Comparison of ENCODE assay signal across 9 mouse cellular contexts in the genomic region with DNA sequence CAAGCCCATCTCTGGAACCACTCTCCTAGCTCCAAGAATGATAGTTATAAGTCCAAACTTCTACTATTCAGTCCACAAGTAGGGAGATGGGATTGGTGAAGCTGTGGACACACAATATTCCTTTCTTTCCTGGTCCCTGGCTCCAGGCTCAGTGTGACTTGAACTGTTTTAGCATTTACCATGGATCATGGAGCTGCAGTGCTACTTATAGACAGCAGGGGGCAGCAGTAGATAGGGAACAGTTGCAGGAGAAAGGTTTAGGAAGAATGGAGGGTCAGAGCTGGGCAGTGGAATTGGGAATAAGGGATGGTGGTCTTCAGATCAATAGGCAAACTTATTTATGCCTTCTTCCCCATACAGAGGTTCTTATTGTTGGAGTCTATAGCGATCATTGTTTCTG. TPM values are rescaled to one million over a fixed set of nuclear protein-coding genes. Genes with fewer than 3 reads are reported as not detected.
DNase-seq lines count a peak whose midpoint lies in the region; ATAC-seq and TF ChIP-seq lines count a peak whose summit lies in the region.
"Had no signal": no experiment of that assay in that cellular context is flagged by ENCODE, and none has a peak within 500 bp of the region (broad histone marks: within the 10 kb centered on the region; RNA-seq: fewer than 3 reads in every experiment).

No protein-coding gene starts in this region.

- no peak overlapping the region for H3K4me3 ChIP-seq in neural tube, embryonic 15.5 days (replicated peaks)
- no peak overlapping the region for H3K4me3 ChIP-seq in liver, adult 2 months (ENCODE audit: insufficient read depth, low read depth, low read length)
- H3K4me3 ChIP-seq: megakaryocyte, embryonic 14.5 days had no signal

- no peaks in the 10 kb centered on the region for H3K27me3 ChIP-seq in neural tube, embryonic 15.5 days (replicated peaks)
- no peaks in the 10 kb centered on the region for H3K27me3 ChIP-seq in liver, adult 2 months (ENCODE audit: control insufficient read depth, insufficient read depth, low read length)

- no peaks in the 10 kb centered on the region for H3K36me3 ChIP-seq in neural tube, embryonic 15.5 days
- no peaks in the 10 kb centered on the region for H3K36me3 ChIP-seq in liver, adult 2 months (ENCODE audit: control insufficient read depth, insufficient read depth, low read length)

- H3K27ac ChIP-seq in neural tube, embryonic 15.5 days (replicated peaks): no peak overlapping the region
- no peak overlapping the region for H3K27ac ChIP-seq in liver, adult 2 months (replicated peaks; ENCODE audit: insufficient read depth, low read depth, low read length)

- TF ChIP-seq POLR2A in liver, adult 2 months (IDR thresholded peaks at IDR 0.05; ENCODE audit: extremely low read depth, insufficient read depth, low read length): no peak

- no peak overlapping the region for H3K9ac ChIP-seq in neural tube, embryonic 15.5 days (replicated peaks)
- no peak overlapping the region for H3K9ac ChIP-seq in liver, adult 2 months (ENCODE audit: low read depth, low read length)

- 5% methylated on average over 1 of the region's 1 CpGs for WGBS in neural tube, embryonic 15.5 days
- 13% methylated on average over 1 of the region's 1 CpGs for WGBS in liver, adult 2 months

- no peak overlapping the region for H3K4me2 ChIP-seq in neural tube, embryonic 15.5 days

- ATAC-seq in neural tube, embryonic 15.5 days (ENCODE audit: low FRiP score): no peak
- ATAC-seq in megakaryocyte-erythroid progenitor cell, adult 5-6 weeks (replicated peaks; ENCODE audit: low FRiP score, low TSS enrichment, poor library complexity, severe bottlenecking): no peak

- no peaks in the 10 kb centered on the region for H3K79me2 ChIP-seq in liver, adult 2 months (ENCODE audit: control insufficient read depth, insufficient read depth, low read length)

- peak; percentile 74 for DNase-seq in neural tube, embryonic 10.5 days (ENCODE audit: extremely low spot score, low spot score)
- DNase-seq in adrenal gland, adult (ENCODE audit: inconsistent age in 2 of 2, low spot score in 1 of 2): peak; percentile 64 to 91
- DNase-seq in embryo, embryonic 11 days: peak; percentile 76
- DNase-seq in induced T-regulatory cell, adult 2 months (ENCODE audit: low read depth): peak; percentile 83
- peak; percentile 57 for DNase-seq in liver, adult 2 months (ENCODE audit: extremely low read depth, low read depth, low spot score)
- DNase-seq in right cerebral cortex, postnatal 10 days (ENCODE audit: low spot score in 2 of 2): peak; percentile 85 to 88

- peak; percentile 61 for TF ChIP-seq CTCF in liver, adult 2 months (IDR thresholded peaks at IDR 0.05; ENCODE audit: low read depth, low read length)

- no peaks in the 10 kb centered on the region for H3K9me3 ChIP-seq in neural tube, embryonic 15.5 days (replicated peaks)
- H3K9me3 ChIP-seq: megakaryocyte, embryonic 14.5 days had no signal

- H3K4me1 ChIP-seq in neural tube, embryonic 15.5 days: peaks cover 47% of the 10 kb centered on the region
- H3K4me1 ChIP-seq in liver, adult 2 months (ENCODE audit: control insufficient read depth, insufficient read depth, low read length): peaks cover 11% of the 10 kb centered on the region; the same call in 1 of the 2 replicates

RNA-seq across cellular contexts. Expression of a gene that starts 1.8 kb away (rescaled TPM):
- 24.0 and 29.4 TPM in 2 replicates for polyA plus RNA-seq in neural tube, embryonic 15.5 days (2015; fragmentation: Nextera tagmentation; extraction: Ambion mirVana)
- 204 and 297 TPM in 2 replicates for total RNA-seq in liver, adult 2 months (2014; rRNA removed)
- 155 and 248 TPM in 2 replicates for polyA plus RNA-seq in liver, adult 2 months (2012; rRNA removed)
- 33.7 and 36.7 TPM in 2 replicates for total RNA-seq in megakaryocyte-erythroid progenitor cell, adult 5-6 weeks (2014; fragmentation: Nextera tagmentation)
- total RNA-seq in megakaryocyte-erythroid progenitor cell, adult 5-6 weeks (2017): 27.4 and 37.7 TPM in 2 replicates

RNA-seq across cellular contexts. Expression of a gene that starts 2.1 kb away (rescaled TPM):
- polyA plus RNA-seq in neural tube, embryonic 15.5 days (2015; fragmentation: Nextera tagmentation; extraction: Ambion mirVana): 80.2 and 94.7 TPM in 2 replicates
- total RNA-seq in liver, adult 2 months (2014; rRNA removed): 0.18 and 0.47 TPM in 2 replicates
- 0.63 and 1.7 TPM in 2 replicates for polyA plus RNA-seq in liver, adult 2 months (2012; rRNA removed)
- total RNA-seq in megakaryocyte-erythroid progenitor cell, adult 5-6 weeks (2014; fragmentation: Nextera tagmentation): not detected in 2 replicates
- total RNA-seq in megakaryocyte-erythroid progenitor cell, adult 5-6 weeks (2017): not detected in 2 replicates

RNA-seq across cellular contexts. Expression of a gene that starts 42.2 kb away (rescaled TPM):
- polyA plus RNA-seq in neural tube, embryonic 15.5 days (2015; fragmentation: Nextera tagmentation; extraction: Ambion mirVana): 18.8 and 18.9 TPM in 2 replicates
- 6.4 and 9.5 TPM in 2 replicates for total RNA-seq in liver, adult 2 months (2014; rRNA removed)
- 15.1 and 18.3 TPM in 2 replicates for polyA plus RNA-seq in liver, adult 2 months (2012; rRNA removed)
- 65.7 and 78.0 TPM in 2 replicates for total RNA-seq in megakaryocyte-erythroid progenitor cell, adult 5-6 weeks (2014; fragmentation: Nextera tagmentation)
- total RNA-seq in megakaryocyte-erythroid progenitor cell, adult 5-6 weeks (2017): 8.4 and 17.9 TPM in 2 replicates
